Mouse (Mus musculus) spleen, adult 2 months (tissue): Measurements from ENCODE around the gene Npepps. TPM values are rescaled to one million over a fixed set of nuclear protein-coding genes. Genes with fewer than 3 reads are reported as not detected.

Experiments
- DNase-seq, 2 experiments: peaks; one replicate each; pipeline versions ENCODE4 v3.0.0 to v3.0.0-alpha.2; 2012 to 2021; ENCODE audit warnings: low spot score in 2 of 2, low read depth in 1 of 2
- H3K27ac ChIP-seq: fragments of 200-500 bp; 2 replicates; pipeline ENCODE4 v1.5.1; 2012; ENCODE audit warnings: low read length, inconsistent platforms; ENCODE audit not compliant: insufficient read depth
- H3K27me3 ChIP-seq: fragments of 200-500 bp; 2 replicates; pipeline ENCODE4 v1.6.1; 2012; ENCODE audit warnings: mild to moderate bottlenecking, moderate library complexity, low read length, inconsistent platforms; ENCODE audit not compliant: control insufficient read depth, insufficient read depth
- H3K36me3 ChIP-seq: fragments of 200-500 bp; 2 replicates; pipeline ENCODE4 v1.6.1; 2012; ENCODE audit warnings: mild to moderate bottlenecking, low read length, inconsistent platforms; ENCODE audit not compliant: control insufficient read depth, insufficient read depth
- H3K4me1 ChIP-seq: fragments of 200-500 bp; 2 replicates; pipeline ENCODE4 v1.6.1; 2011; ENCODE audit warnings: inconsistent platforms; ENCODE audit not compliant: control insufficient read depth, insufficient read depth, insufficient read length
- H3K4me3 ChIP-seq: fragments of 200-500 bp; 2 replicates; pipeline ENCODE4 v1.5.1; 2011; ENCODE audit warnings: mild to moderate bottlenecking, inconsistent platforms; ENCODE audit not compliant: insufficient read depth, insufficient read length; ENCODE audit errors: extremely low read depth
- CTCF ChIP-seq: fragments of 200-500 bp; IDR thresholded peaks from 2 replicates; pipeline ENCODE4 v1.5.1; 2011; ENCODE audit warnings: mild to moderate bottlenecking, inconsistent platforms; ENCODE audit not compliant: insufficient read depth, insufficient read length, insufficient replicate concordance; ENCODE audit errors: extremely low read depth
- POLR2A ChIP-seq: fragments of 200-500 bp; IDR thresholded peaks from 2 replicates; pipeline ENCODE4 v1.6.1; 2011; ENCODE audit warnings: low read depth, low read length, inconsistent platforms
- WGBS: fragments of 180-500 bp; shearing (Covaris S2); methylation state at CpG from one replicate; pipeline ENCODE4 v1.1.7; 2018; 5-methylcytosine and 5-hydroxymethylcytosine counted together
- polyA plus RNA-seq: library from polyadenylated mRNA; depleted of rRNA; stranded (reverse); fragments of >200 nt; gene quantifications from 2 replicates; pipeline ENCODE4 v1.2.3, GENCODE M21; 2012

Npepps gene
- polyA plus RNA-seq, 1 experiment = 11.7 TPM

GRCm38 (mm10) chr11:97246510-97247159 is 33.8 kb downstream of the Npepps start:
- Histone ChIP-seq H3K27ac (no peak overlapping the region), H3K4me1 (no peaks in the 10 kb centered on the region), H3K4me3 (no peak overlapping the region), H3K27me3 (no peaks in the 10 kb centered on the region), H3K36me3 (peaks cover 6% of the 10 kb centered on the region; the same call in 1 of the 2 replicates)
- TF ChIP-seq POLR2A = no peak
- no peak for TF ChIP-seq CTCF
- no peak for DNase-seq
- WGBS = 75% methylated on average over 10 of the region's 10 CpGs

DNA sequence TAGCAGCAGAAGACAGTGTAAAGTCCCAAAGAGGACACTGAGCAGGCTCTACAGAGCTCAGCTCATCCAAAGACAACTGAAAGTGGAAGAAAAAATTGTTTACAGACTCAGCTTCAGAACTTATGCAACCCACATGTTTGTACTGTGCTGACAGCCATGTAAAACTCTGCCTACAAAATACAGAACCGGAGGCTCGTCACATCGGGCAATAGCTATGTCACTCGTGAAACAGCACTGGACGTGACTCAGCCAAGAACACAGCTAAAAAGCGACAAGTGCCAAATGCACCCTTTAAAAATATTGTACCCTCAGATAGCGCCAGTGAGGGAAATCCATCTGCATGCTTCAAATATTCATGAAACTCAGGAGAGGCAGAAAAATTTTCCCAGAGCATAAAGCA is 39.1 kb downstream of the Npepps start:
- H3K27ac ChIP-seq = no peak overlapping the region
- no peak for TF ChIP-seq POLR2A
- TF ChIP-seq CTCF = no peak
- H3K36me3 ChIP-seq = peaks cover 7% of the 10 kb centered on the region; the same call in 1 of the 2 replicates
- no peaks in the 10 kb centered on the region for H3K27me3 ChIP-seq
- no peak for DNase-seq
- no peaks in the 10 kb centered on the region for H3K4me1 ChIP-seq
- H3K4me3 ChIP-seq = no peak overlapping the region
- WGBS = 93% methylated on average over 7 of the region's 7 CpGs

DNA sequence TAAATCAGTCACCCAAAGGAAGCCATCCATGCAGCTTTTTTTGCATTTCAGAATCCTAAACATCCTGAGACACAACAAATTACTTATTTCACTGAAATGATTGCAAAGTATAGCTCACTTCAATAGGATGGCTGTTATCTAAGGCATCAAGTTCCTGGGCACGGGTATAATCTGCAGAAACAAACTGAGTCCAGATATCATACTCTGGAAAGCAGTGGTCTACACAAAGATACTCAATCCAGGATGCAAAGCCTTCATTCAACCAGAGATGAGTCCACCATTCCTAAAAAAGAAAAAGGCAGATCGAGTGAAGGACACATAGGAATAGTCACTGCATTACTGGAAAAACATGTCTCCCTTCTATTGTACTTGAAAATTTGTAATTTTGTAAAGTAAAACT is 42.5 kb downstream of the Npepps start:
- no peaks in the 10 kb centered on the region for H3K27me3 ChIP-seq
- no peaks in the 10 kb centered on the region for H3K4me1 ChIP-seq
- no peak overlapping the region for H3K27ac ChIP-seq
- peaks cover 12% of the 10 kb centered on the region for H3K36me3 ChIP-seq
- WGBS = 81% methylated on average over 2 of the region's 2 CpGs
- TF ChIP-seq CTCF (no peak), POLR2A (no peak)
- no peak overlapping the region for H3K4me3 ChIP-seq
- no peak for DNase-seq

GRCm38 (mm10) chr11:97232436-97232835 is 48.0 kb downstream of the Npepps start:
- no peak overlapping the region for H3K27ac ChIP-seq
- H3K4me3 ChIP-seq = no peak overlapping the region
- 90% methylated on average over 5 of the region's 5 CpGs for WGBS
- H3K27me3 ChIP-seq = no peaks in the 10 kb centered on the region
- peaks cover 23% of the 10 kb centered on the region for H3K36me3 ChIP-seq
- no peak for TF ChIP-seq POLR2A
- H3K4me1 ChIP-seq = no peaks in the 10 kb centered on the region
- DNase-seq = no peak

DNA sequence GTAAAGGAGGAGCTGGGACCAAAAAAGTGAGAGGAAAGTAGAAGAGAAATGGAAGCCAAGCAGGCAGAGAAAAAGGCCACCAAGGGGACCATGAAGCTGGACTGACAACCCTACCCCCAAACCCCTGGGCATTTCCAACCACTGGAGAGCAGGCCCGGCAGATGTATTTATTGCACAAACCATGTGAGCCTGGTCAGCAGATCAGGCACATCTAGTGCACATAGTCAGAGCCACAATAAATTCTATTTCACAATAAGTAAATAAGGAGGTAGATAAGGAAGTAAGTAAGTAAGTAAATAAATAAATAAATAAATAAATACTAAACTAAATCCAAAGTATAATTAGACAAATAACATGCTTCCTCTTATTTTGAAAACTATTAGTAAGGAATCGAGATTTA is 51.0 kb downstream of the Npepps start:
- DNase-seq = no peak
- 89% methylated on average over 2 of the region's 2 CpGs for WGBS
- H3K36me3 ChIP-seq = peaks cover 29% of the 10 kb centered on the region
- no peaks in the 10 kb centered on the region for H3K27me3 ChIP-seq
- TF ChIP-seq POLR2A = no peak
- no peak for TF ChIP-seq CTCF
- no peaks in the 10 kb centered on the region for H3K4me1 ChIP-seq
- no peak overlapping the region for H3K4me3 ChIP-seq
- no peak overlapping the region for H3K27ac ChIP-seq

DNA sequence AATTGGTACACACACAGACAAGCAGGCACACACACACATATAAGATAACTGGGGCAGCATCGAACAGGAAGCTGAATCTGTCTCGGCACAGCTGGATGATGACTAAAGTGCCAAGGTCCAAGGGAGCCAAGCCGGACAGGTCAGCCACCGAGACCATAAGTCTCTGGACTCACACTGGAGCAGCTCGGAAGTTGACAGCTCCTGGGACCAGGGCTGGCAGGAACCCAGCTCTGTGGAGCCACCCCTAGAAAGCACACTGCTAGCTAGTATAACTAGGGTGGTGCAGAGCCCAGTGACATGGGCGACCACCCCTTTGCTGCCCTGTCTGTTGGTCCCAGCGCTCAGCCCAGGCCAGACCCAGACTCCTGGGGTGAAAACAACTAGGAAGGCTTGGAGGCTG is 51.5 kb downstream of the Npepps start:
- no peak for TF ChIP-seq POLR2A
- TF ChIP-seq CTCF = no peak
- no peak overlapping the region for H3K27ac ChIP-seq
- 94% methylated on average over 7 of the region's 7 CpGs for WGBS
- no peaks in the 10 kb centered on the region for H3K27me3 ChIP-seq
- no peak for DNase-seq
- peaks cover 28% of the 10 kb centered on the region for H3K36me3 ChIP-seq
- no peaks in the 10 kb centered on the region for H3K4me1 ChIP-seq
- no peak overlapping the region for H3K4me3 ChIP-seq

GRCm38 (mm10) chr11:97226131-97226530 is 54.3 kb downstream of the Npepps start:
- no peaks in the 10 kb centered on the region for H3K4me1 ChIP-seq
- H3K4me3 ChIP-seq = no peak overlapping the region
- H3K27ac ChIP-seq = no peak overlapping the region
- TF ChIP-seq POLR2A (no peak), CTCF (no peak)
- DNase-seq = no peak
- 94% methylated on average over 1 of the region's 1 CpGs for WGBS
- H3K27me3 ChIP-seq = no peaks in the 10 kb centered on the region
- peaks cover 27% of the 10 kb centered on the region for H3K36me3 ChIP-seq
